Mouse (Mus musculus) lung, embryonic 14.5 days (tissue): ENCODE results near the gene Tomm40. TPM values are rescaled to one million over a fixed set of nuclear protein-coding genes. Genes with fewer than 3 reads are reported as not detected.

Experiments used
- ATAC-seq: fragments of 200-750 bp; cut with Nextera tagmentation; 2 replicates; pipeline ENCODE4 v1.8.0; 2017; ENCODE audit warnings: mild to moderate bottlenecking, moderate TSS enrichment, moderate library complexity; ENCODE audit not compliant: insufficient read depth
- DNase-seq: peaks from one replicate; pipeline ENCODE4 v3.0.0-alpha.2; 2015
- H3K27ac ChIP-seq: fragments of 300-500 bp; sonication (generic); 2 replicates; pipeline ENCODE4 v1.5.1; 2014; ENCODE audit warnings: low read depth, mild to moderate bottlenecking, moderate library complexity
- H3K27me3 ChIP-seq: fragments of 300-500 bp; sonication (generic); 2 replicates; pipeline ENCODE4 v1.6.1; 2014; ENCODE audit warnings: low read length, control low read depth; ENCODE audit not compliant: insufficient read depth
- H3K36me3 ChIP-seq: fragments of 300-500 bp; sonication (generic); 2 replicates; pipeline ENCODE4 v1.6.1; 2014; ENCODE audit warnings: control low read depth; ENCODE audit not compliant: insufficient read depth
- H3K4me1 ChIP-seq: fragments of 300-500 bp; sonication (generic); 2 replicates; pipeline ENCODE4 v1.6.1; 2014; ENCODE audit warnings: antibody characterized with exemption, control low read depth; ENCODE audit not compliant: insufficient read depth
- H3K4me2 ChIP-seq: fragments of 300-500 bp; sonication (generic); 2 replicates; pipeline ENCODE4 v1.6.1; 2014; ENCODE audit warnings: mild to moderate bottlenecking
- H3K4me3 ChIP-seq: fragments of 300-500 bp; sonication (generic); 2 replicates; pipeline ENCODE4 v1.5.1; 2014; ENCODE audit warnings: low read depth, low read length
- H3K9ac ChIP-seq: fragments of 300-500 bp; sonication (generic); 2 replicates; pipeline ENCODE4 v1.6.1; 2014
- H3K9me3 ChIP-seq: fragments of 300-500 bp; sonication (generic); 2 replicates; pipeline ENCODE4 v1.6.1; 2016; ENCODE audit warnings: low read depth, low read length, control low read depth
- CTCF ChIP-seq: IDR thresholded peaks from 2 replicates; pipeline ENCODE4 v1.5.1; 2016; ENCODE audit warnings: antibody characterized with exemption, low read depth
- WGBS: fragments of 180-500 bp; shearing (Covaris S2); extraction: QIAGEN DNeasy Blood & Tissue Kit; methylation state at CpG from one replicate; pipeline ENCODE4 v1.1.7; 2014; 5-methylcytosine and 5-hydroxymethylcytosine counted together
- polyA plus RNA-seq: library from polyadenylated mRNA; unstranded; fragments of >200 nt; fragmentation: Nextera tagmentation; extraction: Ambion mirVana; gene quantifications from 2 replicates; pipeline ENCODE4 v1.2.1, GENCODE M21; 2014

Gene Tomm40
- polyA plus RNA-seq, 1 experiment from 2014 or later, result 168 TPM

DNA sequence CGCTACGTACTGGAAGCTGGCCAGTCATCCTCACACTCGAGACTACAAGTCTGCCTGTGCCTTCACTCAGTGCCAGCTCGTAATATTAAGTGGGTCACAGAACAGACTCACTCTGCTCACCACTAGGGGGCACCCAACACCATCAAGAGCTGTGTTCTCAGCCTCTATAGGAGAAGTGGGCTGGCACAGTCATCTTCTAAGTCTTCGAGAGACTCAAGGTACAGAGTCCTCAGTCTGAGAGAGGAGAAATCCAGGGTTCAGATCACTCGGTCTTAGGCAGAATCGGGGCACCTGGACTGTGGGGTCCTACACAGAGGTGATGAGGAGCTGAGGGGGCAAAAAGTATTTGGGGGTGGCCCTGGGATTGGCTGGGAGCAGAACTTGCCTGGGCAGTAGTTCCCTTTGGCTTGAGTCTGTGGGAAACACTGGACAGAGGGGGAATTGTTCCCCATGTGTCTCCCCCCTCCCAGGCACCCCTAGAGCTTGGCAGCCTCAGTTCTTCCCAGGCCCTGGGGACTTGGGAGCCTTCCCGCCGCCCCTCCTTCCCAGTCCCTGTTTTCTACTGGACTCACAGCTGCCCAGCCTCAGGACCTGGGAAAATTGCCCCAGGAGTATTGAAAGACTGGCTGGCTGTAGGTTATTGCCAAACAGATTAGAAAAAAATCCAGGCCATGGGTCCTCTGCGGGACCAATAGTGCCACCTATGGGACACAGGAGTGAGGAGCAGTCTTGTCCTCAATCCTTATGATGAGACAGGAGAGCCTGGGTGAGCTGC is 46.1 kb downstream of the Tomm40 start:
- Histone ChIP-seq H3K4me2 (peak overlapping the region; percentile 46), H3K4me1 (0 out of 2 replicates have a peak, but pooled peaks cover 4% of the 10 kb centered on the region), H3K36me3 (no peaks in the 10 kb centered on the region), H3K27me3 (no peaks in the 10 kb centered on the region), H3K9me3 (no peaks in the 10 kb centered on the region), H3K9ac (peak overlapping the region; percentile 37; the same call in 1 of the 2 replicates), H3K27ac (peak overlapping the region; percentile 42; the same call in 1 of the 2 replicates), H3K4me3 (no peak overlapping the region)
- DNase-seq, result peak; percentile 98
- peak; percentile 82 for ATAC-seq
- 6% methylated on average over 10 of the region's 10 CpGs for WGBS
- peak; percentile 98 for TF ChIP-seq CTCF

DNA sequence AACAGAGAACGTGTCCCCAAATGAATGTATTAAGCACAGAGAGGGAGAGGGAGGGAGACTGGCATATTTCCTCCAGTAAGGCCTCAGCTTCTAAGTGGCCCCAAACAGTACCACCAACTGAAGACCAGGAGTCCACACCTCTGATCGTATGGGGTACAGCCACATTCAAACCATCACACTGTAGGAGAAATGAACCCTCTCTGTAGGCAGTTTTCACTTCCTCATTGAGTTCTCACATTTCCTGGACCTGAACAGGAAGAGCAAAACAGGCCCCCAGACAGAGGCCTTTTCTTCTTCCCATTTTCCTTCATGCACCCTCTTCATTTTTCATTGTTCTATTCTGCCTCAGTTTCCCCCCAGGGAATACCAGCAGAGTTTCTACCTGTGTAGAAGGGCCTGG is 47.8 kb downstream of the Tomm40 start:
- 78% methylated on average over 2 of the region's 2 CpGs for WGBS
- ATAC-seq, result no peak
- no peak for TF ChIP-seq CTCF
- H3K4me2 ChIP-seq, result no peak overlapping the region
- H3K27me3 ChIP-seq, result no peaks in the 10 kb centered on the region
- peaks cover 12% of the 10 kb centered on the region; the same call in 1 of the 2 replicates for H3K4me1 ChIP-seq
- no peak overlapping the region for H3K4me3 ChIP-seq
- H3K36me3 ChIP-seq, result peaks cover 6% of the 10 kb centered on the region; the same call in 1 of the 2 replicates
- no peak overlapping the region for H3K9ac ChIP-seq
- H3K27ac ChIP-seq, result no peak overlapping the region
- no peaks in the 10 kb centered on the region for H3K9me3 ChIP-seq
- no peak for DNase-seq

GRCm38 (mm10) chr7:19666750-19667149 is 48.5 kb downstream of the Tomm40 start:
- ATAC-seq, result no peak
- Histone ChIP-seq H3K27ac (no peak overlapping the region), H3K36me3 (peaks cover 13% of the 10 kb centered on the region), H3K27me3 (no peaks in the 10 kb centered on the region), H3K4me1 (peaks cover 12% of the 10 kb centered on the region; the same call in 1 of the 2 replicates), H3K4me2 (no peak overlapping the region; the same call in 1 of the 2 replicates), H3K4me3 (no peak overlapping the region), H3K9ac (no peak overlapping the region), H3K9me3 (no peaks in the 10 kb centered on the region)
- peak; percentile 13 for DNase-seq
- TF ChIP-seq CTCF, result peak; percentile 25
- WGBS, result 54% methylated on average over 3 of the region's 3 CpGs

DNA sequence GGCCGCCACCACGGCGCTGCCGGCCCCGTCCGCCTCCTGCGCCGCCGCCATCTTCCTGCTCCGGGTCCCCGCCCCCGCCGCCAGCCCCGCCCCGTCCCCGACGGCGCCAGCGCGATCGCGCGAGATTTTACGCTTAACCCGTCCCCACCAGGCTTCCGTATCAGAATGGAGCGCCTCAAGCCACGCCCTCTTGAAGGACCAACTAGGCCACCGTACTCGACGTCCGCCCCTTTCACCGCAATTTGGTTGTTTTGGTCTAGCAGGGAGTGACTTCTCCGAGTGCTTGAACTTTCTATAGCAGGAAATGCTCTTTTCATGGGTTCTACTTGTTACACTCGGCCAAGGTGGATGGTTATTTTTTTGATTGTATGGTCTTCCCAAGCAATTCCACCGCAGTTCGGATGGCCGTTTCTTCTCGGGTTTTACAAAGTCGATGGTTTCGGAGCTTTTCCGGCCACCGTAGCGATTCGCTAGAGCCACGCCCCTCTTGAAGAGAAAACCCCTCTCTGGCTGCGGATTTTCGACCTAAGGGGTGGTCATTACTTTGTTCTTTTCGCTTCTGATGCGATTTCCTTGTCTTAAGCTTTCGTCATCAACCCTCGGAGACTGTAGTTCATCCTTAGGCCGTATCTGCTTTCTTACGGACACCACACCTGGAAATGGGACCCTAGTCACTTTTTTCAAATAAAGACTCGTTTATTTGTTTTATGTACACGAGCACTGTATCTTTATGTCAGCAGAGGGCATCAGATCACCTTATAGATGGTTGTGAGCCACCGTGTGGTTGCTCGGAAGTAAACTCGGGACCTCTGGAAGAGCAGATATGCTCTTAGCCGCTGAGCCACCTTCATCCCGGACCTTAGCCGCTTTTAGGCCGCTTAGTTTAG is 50.0 kb downstream of the Tomm40 start, which contains the start of gene Clptm1:
Gene Clptm1 (minus strand): TSS at position 79 of the 887 bp plus-strand sequence.
- H3K36me3 ChIP-seq, result peaks cover 27% of the 10 kb centered on the region
- H3K4me3 ChIP-seq, result peak within 1 kb of the TSS; percentile 100
- no peaks in the 10 kb centered on the region for H3K27me3 ChIP-seq
- DNase-seq (peak; percentile 99), ATAC-seq (peak; percentile 89)
- H3K4me2 ChIP-seq, result peak within 1 kb of the TSS; percentile 95
- no peaks in the 10 kb centered on the region for H3K9me3 ChIP-seq
- WGBS, result under 1% methylated on average over 63 of the region's 63 CpGs
- H3K9ac ChIP-seq, result peak within 1 kb of the TSS; percentile 97
- TF ChIP-seq CTCF, result peak; percentile 63
- H3K4me1 ChIP-seq, result peaks cover 12% of the 10 kb centered on the region; the same call in 1 of the 2 replicates
- peak within 1 kb of the TSS; percentile 98 for H3K27ac ChIP-seq

DNA sequence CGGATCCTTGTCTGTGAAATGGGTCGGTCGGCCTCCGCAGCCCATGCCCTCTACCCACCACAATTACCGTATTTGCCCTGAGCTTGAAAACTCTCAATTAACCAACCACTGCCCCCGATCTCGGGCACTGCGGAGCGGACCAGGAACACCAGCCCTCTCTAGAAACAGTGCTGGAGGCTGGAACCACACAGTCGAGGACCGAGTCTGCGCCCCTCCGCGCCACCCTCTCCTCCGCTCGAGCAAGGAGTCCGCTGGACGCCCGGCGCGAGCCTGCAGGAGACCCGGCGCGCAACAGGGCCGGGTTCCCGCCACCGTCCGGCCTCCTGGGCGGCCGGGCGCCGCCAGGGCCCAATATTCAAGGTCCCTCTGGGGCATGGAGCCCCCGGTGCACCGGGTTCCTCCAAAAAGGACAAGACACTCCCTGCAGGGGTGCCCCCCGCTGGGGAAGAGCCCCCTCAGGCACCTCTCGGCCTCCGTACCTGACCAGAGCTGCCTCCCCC is 50.7 kb downstream of the Tomm40 start:
- peak; percentile 45 for ATAC-seq
- Histone ChIP-seq H3K4me1 (peaks cover 12% of the 10 kb centered on the region; the same call in 1 of the 2 replicates), H3K9me3 (no peaks in the 10 kb centered on the region), H3K27me3 (no peaks in the 10 kb centered on the region), H3K9ac (peak overlapping the region; percentile 97), H3K4me2 (peak overlapping the region; percentile 95), H3K27ac (peak overlapping the region; percentile 61), H3K4me3 (peak overlapping the region; percentile 100), H3K36me3 (peaks cover 34% of the 10 kb centered on the region)
- under 1% methylated on average over 37 of the region's 37 CpGs for WGBS
- no peak for DNase-seq
- TF ChIP-seq CTCF, result no peak

- Histone ChIP-seq H3K9ac (peak overlapping the region; percentile 97), H3K4me1 (peaks cover 9% of the 10 kb centered on the region; the same call in 1 of the 2 replicates), H3K36me3 (peaks cover 38% of the 10 kb centered on the region), H3K27me3 (no peaks in the 10 kb centered on the region), H3K9me3 (no peaks in the 10 kb centered on the region), H3K27ac (no peak overlapping the region), H3K4me3 (peak overlapping the region; percentile 100), H3K4me2 (peak overlapping the region; percentile 95)
- 10% methylated on average over 8 of the region's 8 CpGs for WGBS
- DNase-seq, result no peak
- no peak for ATAC-seq
- no peak for TF ChIP-seq CTCF
These were observed 51.3 kb downstream of the Tomm40 start for GRCm38 (mm10) chr7:19663940-19664339.
